9 mouse cellular contexts compared by ENCODE assay signal in the genomic region with DNA sequence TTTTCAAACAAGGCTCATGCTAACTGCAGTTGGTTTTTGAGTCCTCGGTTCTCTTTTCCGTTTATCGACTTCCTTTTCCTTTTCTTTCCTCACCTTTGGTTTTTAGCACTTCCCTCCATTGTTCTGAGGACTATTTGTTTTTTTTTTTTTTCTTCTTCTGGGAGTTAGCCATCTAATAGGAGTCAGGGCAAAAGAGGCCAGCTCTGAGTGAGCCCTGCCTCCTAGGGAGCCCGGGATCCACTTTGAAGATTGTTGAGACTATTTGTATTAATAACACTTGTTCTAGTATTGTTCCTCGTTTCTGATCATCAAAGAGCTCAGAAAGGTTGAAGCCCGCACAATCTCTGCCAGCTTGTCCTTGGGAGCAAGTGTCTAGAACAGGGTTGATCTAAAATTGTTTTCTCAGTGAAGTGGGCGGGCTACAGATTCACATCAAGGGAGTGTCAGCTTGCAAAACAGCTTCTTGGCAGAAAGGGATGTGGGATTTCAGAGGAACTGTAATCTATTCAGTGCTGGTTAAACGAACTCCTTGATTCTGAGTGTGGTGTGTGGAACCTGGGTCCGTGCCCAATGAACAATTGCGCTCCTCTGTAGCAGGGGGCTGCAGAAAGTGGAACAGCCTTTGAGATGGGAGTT.
A peak's percentile ranks its signal among the peaks of the same experiment; 100 is the strongest.
DNase-seq lines count a peak whose midpoint lies in the region; ATAC-seq lines count a peak whose summit lies in the region.
"Had no signal": no experiment of that assay in that cellular context is flagged by ENCODE, and none has a peak within 500 bp of the region (broad histone marks: within the 10 kb centered on the region; RNA-seq: fewer than 3 reads in every experiment).

No protein-coding gene starts in this region.

- H3K9ac ChIP-seq in kidney, embryonic 15.5 days, result no peak overlapping the region
- H3K9ac ChIP-seq in heart, embryonic 11.5 days (ENCODE audit: low read depth, low read length), result peak overlapping the region; percentile 60; the same call in 1 of the 2 replicates
- H3K9ac ChIP-seq in limb, embryonic 15.5 days, result no peak overlapping the region
- H3K9ac ChIP-seq: midbrain, embryonic 12.5 days had no signal

- H3K9me3 ChIP-seq in kidney, embryonic 15.5 days (replicated peaks), result no peaks in the 10 kb centered on the region
- no peaks in the 10 kb centered on the region; the same call in 1 of the 2 replicates for H3K9me3 ChIP-seq in heart, embryonic 11.5 days (replicated peaks; ENCODE audit: control insufficient read depth, low read length)
- no peaks in the 10 kb centered on the region for H3K9me3 ChIP-seq in limb, embryonic 15.5 days
- H3K9me3 ChIP-seq: midbrain, embryonic 12.5 days had no signal

- H3K4me3 ChIP-seq in kidney, embryonic 15.5 days (replicated peaks), result no peak overlapping the region
- H3K4me3 ChIP-seq in brown adipose tissue, adult 24 weeks (ENCODE audit: insufficient read depth, low read depth, low read length), result no peak overlapping the region
- no peak overlapping the region; the same call in 1 of the 2 replicates for H3K4me3 ChIP-seq in heart, embryonic 11.5 days (ENCODE audit: low read depth, low read length)
- H3K4me3 ChIP-seq in limb, embryonic 15.5 days, result no peak overlapping the region
- H3K4me3 ChIP-seq: midbrain, embryonic 12.5 days had no signal

- H3K36me3 ChIP-seq in kidney, embryonic 15.5 days, result no peaks in the 10 kb centered on the region
- H3K36me3 ChIP-seq in heart, embryonic 11.5 days (ENCODE audit: control insufficient read depth, insufficient read depth, low read length), result no peaks in the 10 kb centered on the region
- no peaks in the 10 kb centered on the region for H3K36me3 ChIP-seq in limb, embryonic 15.5 days
- H3K36me3 ChIP-seq: midbrain, embryonic 12.5 days had no signal

- H3K27me3 ChIP-seq in kidney, embryonic 15.5 days, result no peaks in the 10 kb centered on the region
- H3K27me3 ChIP-seq in heart, embryonic 11.5 days (ENCODE audit: control insufficient read depth, insufficient read depth, low read length), result no peaks in the 10 kb centered on the region
- H3K27me3 ChIP-seq in limb, embryonic 15.5 days, result no peaks in the 10 kb centered on the region
- H3K27me3 ChIP-seq: midbrain, embryonic 12.5 days had no signal

- peak overlapping the region; percentile 43 for H3K4me2 ChIP-seq in kidney, embryonic 15.5 days
- H3K4me2 ChIP-seq in heart, embryonic 11.5 days, result peak overlapping the region; percentile 56
- peak overlapping the region; percentile 29 for H3K4me2 ChIP-seq in limb, embryonic 15.5 days
- H3K4me2 ChIP-seq: midbrain, embryonic 12.5 days had no signal

- peaks cover 28% of the 10 kb centered on the region for H3K4me1 ChIP-seq in kidney, embryonic 15.5 days
- peaks cover 10% of the 10 kb centered on the region for H3K4me1 ChIP-seq in brown adipose tissue, adult 24 weeks (ENCODE audit: control insufficient read depth, insufficient read depth, insufficient read length, low read length)
- H3K4me1 ChIP-seq in heart, embryonic 11.5 days (ENCODE audit: control insufficient read depth, insufficient read depth, low read length), result peaks cover 11% of the 10 kb centered on the region
- peaks cover 12% of the 10 kb centered on the region for H3K4me1 ChIP-seq in limb, embryonic 15.5 days
- H3K4me1 ChIP-seq: midbrain, embryonic 12.5 days had no signal

- ATAC-seq in kidney, embryonic 15.5 days (replicated peaks; ENCODE audit: low FRiP score), result 0 out of 2 replicates have a peak, but pooled peaks have one; percentile 49
- no peak for ATAC-seq in heart, embryonic 11.5 days (replicated peaks; ENCODE audit: insufficient number of reproducible peaks, low FRiP score, low TSS enrichment)
- 0 out of 2 replicates have a peak, but pooled peaks have one; percentile 35 for ATAC-seq in limb, embryonic 15.5 days (ENCODE audit: insufficient number of reproducible peaks, low FRiP score, low TSS enrichment, low read depth)

- DNase-seq in kidney, adult 18-20 months, result no peak
- DNase-seq in right cerebral cortex, postnatal 10 days (ENCODE audit: low spot score in 2 of 2), result peak; percentile 73 to 82
- DNase-seq in gastrocnemius, adult 8-10 months (ENCODE audit: low spot score in 2 of 2), result no peak
- DNase-seq in natural killer cell, adult 2 months (ENCODE audit: low spot score in 2 of 2), result no peak

- WGBS in kidney, embryonic 15.5 days, result 48% methylated on average over 10 of the region's 10 CpGs
- WGBS in heart, embryonic 11.5 days (ENCODE audit: insufficient replicate concordance), result 38% methylated on average over 10 of the region's 10 CpGs
- 51% methylated on average over 10 of the region's 10 CpGs for WGBS in limb, embryonic 15.5 days

- H3K27ac ChIP-seq in kidney, embryonic 15.5 days, result peak overlapping the region; percentile 78
- peak overlapping the region; percentile 78 for H3K27ac ChIP-seq in brown adipose tissue, adult 24 weeks (replicated peaks; ENCODE audit: low read depth, low read length)
- H3K27ac ChIP-seq in heart, embryonic 11.5 days (ENCODE audit: low read depth, low read length), result peak overlapping the region; percentile 84
- H3K27ac ChIP-seq in limb, embryonic 15.5 days, result peak overlapping the region; percentile 40
- H3K27ac ChIP-seq: midbrain, embryonic 12.5 days had no signal

Comparison
In these comparisons a context has a peak if more than half of its experiments do, and no peak if none do; other contexts are left out.
1. DNase-seq: peak in right cerebral cortex, postnatal 10 days (2 of 2); none in kidney, adult 18-20 months (single experiment), gastrocnemius, adult 8-10 months (0 of 2) and natural killer cell, adult 2 months (0 of 2).
2. Peak in every context shown above with its lines, with median percentiles within 50 percentile points of each other: H3K27ac ChIP-seq and H3K4me2 ChIP-seq.